Mouse (Mus musculus): ENCODE measurements at regions not wholly inside any gene's neighbourhood (a gene's known extent, or its start where the extent isn't known, plus 50 kb on each side); places are given as distances from the start of the nearest gene placed in this dataset.

DNA sequence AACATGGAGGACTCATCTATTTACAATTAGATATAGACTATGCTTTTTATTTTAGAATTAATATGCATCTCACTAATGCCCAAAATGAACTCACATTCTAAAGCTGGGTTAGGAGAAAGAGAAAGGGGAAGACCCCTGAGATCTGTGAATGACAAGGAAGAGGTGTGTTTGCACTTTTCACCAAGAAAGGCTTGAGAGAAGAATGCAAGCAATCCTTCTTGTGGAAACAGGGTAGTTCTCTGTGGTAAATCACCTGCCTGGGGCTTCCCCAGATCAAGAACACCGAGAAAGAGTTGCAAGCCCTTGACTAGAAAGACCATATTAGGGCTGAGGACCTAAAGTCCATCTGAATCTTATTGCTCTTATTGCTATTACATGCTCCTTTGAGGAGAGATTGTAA is 1037.6 kb downstream of the Gsdmc2 start:
- H3K9me3 ChIP-seq (replicated peaks; ENCODE audit: control insufficient read depth, low read length), result no peaks in the 10 kb centered on the region
- H3K4me2 ChIP-seq (ENCODE audit: low read depth, low read length), result no peak overlapping the region
- no peak overlapping the region for H3K27ac ChIP-seq (ENCODE audit: low read length)
- ATAC-seq (ENCODE audit: low read depth), result no peak
- H3K9ac ChIP-seq (ENCODE audit: low read depth, low read length), result no peak overlapping the region
- H3K27me3 ChIP-seq (ENCODE audit: control insufficient read depth, insufficient read depth, low read depth, low read length), result no peaks in the 10 kb centered on the region
- WGBS (ENCODE audit: insufficient replicate concordance), result 29% methylated on average over 1 of the region's 1 CpGs
- no peaks in the 10 kb centered on the region for H3K4me1 ChIP-seq (ENCODE audit: control insufficient read depth, low read depth, low read length)
- H3K36me3 ChIP-seq (ENCODE audit: control insufficient read depth, insufficient read depth), result no peaks in the 10 kb centered on the region
- no peak overlapping the region for H3K4me3 ChIP-seq (ENCODE audit: low read depth, low read length)

GRCm38 (mm10) chr15:62802770-62803169 is 1042.2 kb downstream of the Gsdmc2 start:
- no peak overlapping the region for H3K4me2 ChIP-seq (ENCODE audit: low read depth, low read length)

GRCm38 (mm10) chr15:62798731-62799130 is 1046.2 kb downstream of the Gsdmc2 start:
- Histone ChIP-seq H3K4me2 (ENCODE audit: low read depth, low read length) (no peak overlapping the region), H3K36me3 (ENCODE audit: control insufficient read depth, insufficient read depth) (no peaks in the 10 kb centered on the region), H3K9ac (ENCODE audit: low read depth, low read length) (no peak overlapping the region), H3K4me3 (ENCODE audit: low read depth, low read length) (no peak overlapping the region), H3K4me1 (ENCODE audit: control insufficient read depth, low read depth, low read length) (no peaks in the 10 kb centered on the region), H3K27ac (ENCODE audit: low read length) (no peak overlapping the region), H3K27me3 (ENCODE audit: control insufficient read depth, insufficient read depth, low read depth, low read length) (no peaks in the 10 kb centered on the region), H3K9me3 (replicated peaks; ENCODE audit: control insufficient read depth, low read length) (no peaks in the 10 kb centered on the region)
- WGBS (ENCODE audit: insufficient replicate concordance), result 48% methylated on average over 4 of the region's 4 CpGs
- ATAC-seq (ENCODE audit: low read depth), result no peak

More at GRCm38 (mm10) chr15:62802770-62803169, 1042.2 kb downstream of the Gsdmc2 start:
- Histone ChIP-seq H3K4me3 (ENCODE audit: low read depth, low read length) (no peak overlapping the region), H3K27me3 (ENCODE audit: control insufficient read depth, insufficient read depth, low read depth, low read length) (no peaks in the 10 kb centered on the region), H3K27ac (ENCODE audit: low read length) (no peak overlapping the region), H3K36me3 (ENCODE audit: control insufficient read depth, insufficient read depth) (no peaks in the 10 kb centered on the region), H3K9me3 (replicated peaks; ENCODE audit: control insufficient read depth, low read length) (no peaks in the 10 kb centered on the region), H3K9ac (ENCODE audit: low read depth, low read length) (no peak overlapping the region), H3K4me1 (ENCODE audit: control insufficient read depth, low read depth, low read length) (no peaks in the 10 kb centered on the region)
- ATAC-seq (ENCODE audit: low read depth), result no peak

DNA sequence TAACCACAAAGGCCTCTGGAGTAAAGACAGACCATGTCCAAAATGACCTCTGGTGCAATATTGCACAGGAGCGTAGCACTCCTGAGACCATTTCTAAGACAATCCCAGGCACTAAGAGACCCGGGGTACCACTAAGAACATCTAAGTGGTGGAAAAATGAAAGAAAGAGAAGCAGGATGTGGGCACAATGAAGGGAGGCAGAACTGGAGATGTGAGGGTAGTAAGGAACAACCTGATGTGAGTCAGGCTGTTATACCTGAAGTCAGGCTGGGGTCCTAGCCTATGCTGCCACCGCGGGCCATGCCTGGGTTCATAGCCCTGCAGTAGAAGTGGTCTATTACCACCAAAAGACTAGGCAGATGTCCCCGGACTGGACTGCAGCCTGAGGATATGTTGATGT is 1051.4 kb downstream of the Gsdmc2 start:
- H3K36me3 ChIP-seq (ENCODE audit: control insufficient read depth, insufficient read depth), result no peaks in the 10 kb centered on the region
- H3K4me1 ChIP-seq (ENCODE audit: control insufficient read depth, low read depth, low read length), result no peaks in the 10 kb centered on the region
- no peak overlapping the region for H3K27ac ChIP-seq (ENCODE audit: low read length)
- H3K27me3 ChIP-seq (ENCODE audit: control insufficient read depth, insufficient read depth, low read depth, low read length), result no peaks in the 10 kb centered on the region
- H3K4me3 ChIP-seq (ENCODE audit: low read depth, low read length), result no peak overlapping the region
- WGBS (ENCODE audit: insufficient replicate concordance), result 68% methylated on average over 5 of the region's 5 CpGs
- H3K9ac ChIP-seq (ENCODE audit: low read depth, low read length), result no peak overlapping the region
- ATAC-seq (ENCODE audit: low read depth), result no peak
- H3K9me3 ChIP-seq (replicated peaks; ENCODE audit: control insufficient read depth, low read length), result no peaks in the 10 kb centered on the region
- H3K4me2 ChIP-seq (ENCODE audit: low read depth, low read length), result no peak overlapping the region

GRCm38 (mm10) chr15:62792084-62792483 is 1052.9 kb downstream of the Gsdmc2 start:
- Histone ChIP-seq H3K9me3 (replicated peaks; ENCODE audit: control insufficient read depth, low read length) (no peaks in the 10 kb centered on the region), H3K27me3 (ENCODE audit: control insufficient read depth, insufficient read depth, low read depth, low read length) (no peaks in the 10 kb centered on the region)
- 33% methylated on average over 1 of the region's 1 CpGs for WGBS (ENCODE audit: insufficient replicate concordance)

GRCm38 (mm10) chr15:62787753-62788152 is 1057.2 kb downstream of the Gsdmc2 start:
- Histone ChIP-seq H3K4me1 (ENCODE audit: control insufficient read depth, low read depth, low read length) (no peaks in the 10 kb centered on the region), H3K27ac (ENCODE audit: low read length) (no peak overlapping the region), H3K9ac (ENCODE audit: low read depth, low read length) (no peak overlapping the region), H3K4me3 (ENCODE audit: low read depth, low read length) (no peak overlapping the region), H3K9me3 (replicated peaks; ENCODE audit: control insufficient read depth, low read length) (no peaks in the 10 kb centered on the region), H3K4me2 (ENCODE audit: low read depth, low read length) (no peak overlapping the region), H3K36me3 (ENCODE audit: control insufficient read depth, insufficient read depth) (no peaks in the 10 kb centered on the region), H3K27me3 (ENCODE audit: control insufficient read depth, insufficient read depth, low read depth, low read length) (no peaks in the 10 kb centered on the region)
- no peak for ATAC-seq (ENCODE audit: low read depth)
- WGBS (ENCODE audit: insufficient replicate concordance), result 55% methylated on average over 2 of the region's 2 CpGs

More at GRCm38 (mm10) chr15:62792084-62792483, 1052.9 kb downstream of the Gsdmc2 start:
- no peak for ATAC-seq (ENCODE audit: low read depth)
- Histone ChIP-seq H3K4me1 (ENCODE audit: control insufficient read depth, low read depth, low read length) (no peaks in the 10 kb centered on the region), H3K4me3 (ENCODE audit: low read depth, low read length) (no peak overlapping the region), H3K4me2 (ENCODE audit: low read depth, low read length) (no peak overlapping the region), H3K9ac (ENCODE audit: low read depth, low read length) (no peak overlapping the region), H3K36me3 (ENCODE audit: control insufficient read depth, insufficient read depth) (no peaks in the 10 kb centered on the region), H3K27ac (ENCODE audit: low read length) (no peak overlapping the region)

GRCm38 (mm10) chr15:62786315-62786714 is 1058.7 kb downstream of the Gsdmc2 start:
- no peak for ATAC-seq (ENCODE audit: low read depth)
- Histone ChIP-seq H3K36me3 (ENCODE audit: control insufficient read depth, insufficient read depth) (no peaks in the 10 kb centered on the region), H3K27me3 (ENCODE audit: control insufficient read depth, insufficient read depth, low read depth, low read length) (no peaks in the 10 kb centered on the region), H3K9ac (ENCODE audit: low read depth, low read length) (no peak overlapping the region), H3K27ac (ENCODE audit: low read length) (no peak overlapping the region), H3K4me1 (ENCODE audit: control insufficient read depth, low read depth, low read length) (no peaks in the 10 kb centered on the region), H3K9me3 (replicated peaks; ENCODE audit: control insufficient read depth, low read length) (no peaks in the 10 kb centered on the region), H3K4me2 (ENCODE audit: low read depth, low read length) (no peak overlapping the region), H3K4me3 (ENCODE audit: low read depth, low read length) (no peak overlapping the region)
- 48% methylated on average over 1 of the region's 1 CpGs for WGBS (ENCODE audit: insufficient replicate concordance)

DNA sequence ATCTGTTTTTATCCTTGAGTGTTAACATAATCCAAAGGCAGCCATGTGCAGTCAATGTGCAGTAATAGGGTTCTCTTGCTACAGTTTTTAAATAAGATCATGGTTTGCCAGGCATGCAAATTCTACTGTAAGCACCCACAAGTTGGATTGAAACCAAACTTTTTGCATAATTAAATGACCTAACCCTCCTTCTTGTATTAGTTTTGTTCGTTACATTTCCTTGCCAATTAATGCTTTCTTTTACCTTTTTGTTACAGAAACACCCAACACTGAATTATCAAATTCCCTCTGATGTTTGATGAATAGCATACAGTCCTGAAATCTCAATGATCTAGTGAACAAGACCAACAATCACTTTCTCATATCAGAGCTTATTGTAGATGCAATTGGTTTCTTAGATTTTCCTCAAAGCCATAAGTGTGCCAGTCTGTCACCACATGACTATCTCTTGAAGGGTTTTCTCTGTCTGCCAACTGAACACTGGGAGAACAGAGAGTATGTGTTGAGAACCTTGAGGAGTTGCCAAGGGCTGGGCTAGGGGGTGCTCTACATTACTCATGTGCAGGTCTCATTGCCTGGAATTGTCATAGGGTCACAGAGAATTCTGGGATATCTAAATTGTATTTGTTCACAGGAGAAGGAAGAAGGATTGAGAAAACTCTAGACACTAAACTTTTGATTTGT is 1060.4 kb downstream of the Gsdmc2 start:
- no peak overlapping the region for H3K4me2 ChIP-seq (ENCODE audit: low read depth, low read length)
- H3K27me3 ChIP-seq (ENCODE audit: control insufficient read depth, insufficient read depth, low read depth, low read length), result no peaks in the 10 kb centered on the region
- no peak overlapping the region for H3K9ac ChIP-seq (ENCODE audit: low read depth, low read length)
- WGBS (ENCODE audit: insufficient replicate concordance), result 63% methylated on average over 1 of the region's 1 CpGs
- no peaks in the 10 kb centered on the region for H3K4me1 ChIP-seq (ENCODE audit: control insufficient read depth, low read depth, low read length)
- H3K36me3 ChIP-seq (ENCODE audit: control insufficient read depth, insufficient read depth), result no peaks in the 10 kb centered on the region
- no peak overlapping the region for H3K4me3 ChIP-seq (ENCODE audit: low read depth, low read length)
- no peak for ATAC-seq (ENCODE audit: low read depth)
- no peak overlapping the region for H3K27ac ChIP-seq (ENCODE audit: low read length)
- no peaks in the 10 kb centered on the region for H3K9me3 ChIP-seq (replicated peaks; ENCODE audit: control insufficient read depth, low read length)

- H3K9me3 ChIP-seq (replicated peaks; ENCODE audit: control insufficient read depth, low read length), result no peaks in the 10 kb centered on the region
- no peaks in the 10 kb centered on the region for H3K27me3 ChIP-seq (ENCODE audit: control insufficient read depth, insufficient read depth, low read depth, low read length)
- H3K9ac ChIP-seq (ENCODE audit: low read depth, low read length), result no peak overlapping the region
- no peak overlapping the region for H3K4me2 ChIP-seq (ENCODE audit: low read depth, low read length)
- H3K4me3 ChIP-seq (ENCODE audit: low read depth, low read length), result no peak overlapping the region
- H3K36me3 ChIP-seq (ENCODE audit: control insufficient read depth, insufficient read depth), result no peaks in the 10 kb centered on the region
- H3K27ac ChIP-seq (ENCODE audit: low read length), result no peak overlapping the region
- H3K4me1 ChIP-seq (ENCODE audit: control insufficient read depth, low read depth, low read length), result no peaks in the 10 kb centered on the region
- ATAC-seq (ENCODE audit: low read depth), result no peak
- 49% methylated on average over 5 of the region's 5 CpGs for WGBS (ENCODE audit: insufficient replicate concordance)
These were observed 1066.1 kb downstream of the Gsdmc2 start for GRCm38 (mm10) chr15:62778899-62779298.
